Mouse (Mus musculus): Measurements from ENCODE around the gene Ankrd28. TPM values are rescaled to one million over a fixed set of nuclear protein-coding genes. Genes with fewer than 3 reads are reported as not detected.

Ankrd28 gene
- polyA plus RNA-seq, 1 experiment = 34.0 TPM

DNA sequence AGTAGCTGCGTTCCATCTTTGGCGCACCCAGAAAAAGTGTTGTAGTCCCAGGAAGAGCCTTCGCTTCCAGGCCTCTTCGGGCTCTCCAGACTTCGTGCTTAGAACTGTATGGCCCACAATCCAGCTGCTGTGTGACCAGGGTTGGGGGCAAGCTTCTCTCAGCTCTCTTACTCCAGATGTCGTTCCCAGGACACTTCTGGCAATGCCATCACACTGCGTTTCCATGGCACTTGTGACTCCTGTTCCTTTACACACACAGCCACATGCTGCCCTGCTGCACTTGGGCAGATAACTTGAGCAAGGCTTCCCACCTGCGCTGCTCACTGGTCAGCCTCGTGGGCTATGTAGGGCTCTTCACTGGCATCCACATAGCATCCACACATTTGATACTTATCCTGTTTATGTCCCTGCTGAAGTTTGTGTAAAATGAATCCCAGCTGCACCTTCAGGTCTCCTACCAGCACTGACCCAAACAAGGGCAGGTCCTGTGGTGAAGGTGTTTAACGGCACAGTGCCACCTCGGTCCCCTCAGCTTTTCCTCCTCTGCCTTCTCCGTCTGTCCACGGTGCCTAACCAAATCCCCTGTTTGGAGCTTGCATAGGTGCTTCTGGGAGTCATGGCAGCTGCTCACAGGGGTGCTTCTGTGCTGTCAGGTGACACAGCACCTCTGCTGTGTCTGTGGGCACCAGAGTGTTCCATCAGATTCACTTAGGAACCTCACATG lies 166.9 kb downstream of the Ankrd28 start:
- DNase-seq = no peak
- peak overlapping the region; percentile 75; the same call in 1 of the 2 replicates for H3K27ac ChIP-seq (ENCODE audit: insufficient read depth, low read length)
- TF ChIP-seq POLR2A (IDR thresholded peaks at IDR 0.05; ENCODE audit: borderline replicate concordance, insufficient read depth, low read length) (no peak), CTCF (IDR thresholded peaks at IDR 0.05; ENCODE audit: borderline replicate concordance, insufficient read depth, low read depth, low read length) (no peak)
- 77% methylated on average over 13 of the region's 13 CpGs for WGBS
- no peaks in the 10 kb centered on the region for H3K27me3 ChIP-seq (ENCODE audit: control insufficient read depth, insufficient read depth, low read length)
- H3K4me3 ChIP-seq (replicated peaks; ENCODE audit: insufficient read depth, low read depth, low read length) = no peak overlapping the region
- H3K4me1 ChIP-seq (ENCODE audit: control insufficient read depth, insufficient read depth, low read length) = peaks cover 5% of the 10 kb centered on the region; the same call in 1 of the 2 replicates

DNA sequence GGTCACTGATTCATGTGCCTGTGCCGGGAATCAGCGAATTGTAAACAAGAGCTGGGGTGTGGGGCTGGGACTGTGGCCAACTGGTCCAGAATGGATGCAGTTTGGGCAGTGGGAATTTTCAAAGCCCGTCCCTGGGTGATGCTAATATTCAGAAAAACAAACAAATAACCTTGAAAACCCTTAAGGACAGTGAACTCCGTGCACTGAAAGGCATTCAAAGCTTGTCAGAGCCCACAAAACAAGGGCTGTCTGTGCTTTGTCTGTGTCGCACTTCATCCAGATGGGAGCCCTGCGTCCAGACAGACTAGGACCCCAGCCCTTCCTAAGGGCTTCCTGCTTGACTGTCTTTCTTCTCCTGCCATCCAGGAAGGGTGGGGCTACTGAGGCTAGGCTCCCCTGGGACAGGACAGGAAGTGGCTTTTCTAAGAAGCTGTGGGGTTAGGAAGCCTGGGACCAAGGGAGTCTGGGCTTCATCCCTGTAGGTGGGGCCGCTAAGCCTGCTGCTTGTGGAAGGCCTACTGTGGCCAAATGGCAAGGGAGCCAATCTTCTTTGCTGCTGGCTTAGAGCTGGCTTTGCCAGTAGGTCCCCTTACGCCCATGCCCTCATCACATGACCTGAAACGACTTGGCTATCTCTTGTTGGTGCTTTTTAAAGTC lies 167.8 kb downstream of the Ankrd28 start:
- H3K4me3 ChIP-seq (replicated peaks; ENCODE audit: insufficient read depth, low read depth, low read length) = peak overlapping the region; percentile 63
- peak in 1 of 2 experiments; percentile 45 for DNase-seq
- H3K4me1 ChIP-seq (ENCODE audit: control insufficient read depth, insufficient read depth, low read length) = peaks cover 5% of the 10 kb centered on the region; the same call in 1 of the 2 replicates
- TF ChIP-seq CTCF (IDR thresholded peaks at IDR 0.05; ENCODE audit: borderline replicate concordance, insufficient read depth, low read depth, low read length) (no peak), POLR2A (IDR thresholded peaks at IDR 0.05; ENCODE audit: borderline replicate concordance, insufficient read depth, low read length) (no peak)
- peak overlapping the region; percentile 75 for H3K27ac ChIP-seq (ENCODE audit: insufficient read depth, low read length)
- 37% methylated on average over 9 of the region's 9 CpGs for WGBS
- no peaks in the 10 kb centered on the region for H3K27me3 ChIP-seq (ENCODE audit: control insufficient read depth, insufficient read depth, low read length)

DNA sequence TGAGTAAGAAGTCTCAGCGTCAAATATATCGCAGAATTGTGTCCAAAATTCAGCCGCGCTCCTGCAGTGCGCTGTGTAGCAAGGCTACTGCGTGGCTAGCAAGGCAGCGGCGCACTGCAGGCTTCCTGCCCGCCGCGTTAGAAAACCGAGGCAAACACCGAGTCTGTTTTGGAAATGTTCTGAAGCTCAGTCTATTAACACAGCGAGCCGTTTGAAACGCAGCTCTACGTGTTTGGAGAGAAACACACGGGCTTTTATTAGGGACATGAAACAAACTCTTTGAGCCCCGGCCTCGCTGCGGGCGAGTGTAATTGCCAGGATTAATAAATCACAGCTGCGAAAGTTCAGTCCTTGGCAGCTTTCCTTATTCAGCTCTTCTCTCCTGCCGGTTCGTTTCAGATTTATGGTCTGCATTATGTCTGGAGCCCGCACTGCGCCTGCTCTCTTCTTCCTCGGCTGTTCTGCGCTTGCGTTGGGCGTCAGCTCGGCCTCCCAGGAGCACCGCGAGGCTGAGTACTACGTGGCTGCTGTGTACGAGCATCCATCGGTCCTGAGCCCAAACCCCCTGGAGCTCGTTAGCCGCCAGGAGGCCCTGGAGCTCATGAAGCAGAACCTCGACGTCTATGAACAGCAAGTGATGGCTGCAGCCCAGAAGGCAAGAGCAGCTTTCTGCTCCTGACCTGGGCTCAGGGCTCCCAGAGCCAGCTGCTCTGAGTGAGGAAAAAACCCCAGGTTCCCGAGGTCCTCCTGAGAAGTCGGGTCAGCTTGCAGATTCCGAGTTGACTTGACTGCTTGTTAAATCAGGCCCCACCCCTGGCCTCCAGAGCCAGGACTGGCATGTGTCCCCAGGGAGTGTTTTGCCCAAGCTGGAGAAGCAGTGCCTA lies 168.5 kb downstream of the Ankrd28 start:
- peaks cover 5% of the 10 kb centered on the region; the same call in 1 of the 2 replicates for H3K4me1 ChIP-seq (ENCODE audit: control insufficient read depth, insufficient read depth, low read length)
- under 1% methylated on average over 44 of the region's 44 CpGs for WGBS
- DNase-seq = peak; percentile 90
- peak overlapping the region; percentile 63 for H3K4me3 ChIP-seq (replicated peaks; ENCODE audit: insufficient read depth, low read depth, low read length)
- no peak for TF ChIP-seq CTCF (IDR thresholded peaks at IDR 0.05; ENCODE audit: borderline replicate concordance, insufficient read depth, low read depth, low read length)
- TF ChIP-seq POLR2A (IDR thresholded peaks at IDR 0.05; ENCODE audit: borderline replicate concordance, insufficient read depth, low read length) = peak; percentile 92
- no peaks in the 10 kb centered on the region for H3K27me3 ChIP-seq (ENCODE audit: control insufficient read depth, insufficient read depth, low read length)
- H3K27ac ChIP-seq (ENCODE audit: insufficient read depth, low read length) = peak overlapping the region; percentile 75

DNA sequence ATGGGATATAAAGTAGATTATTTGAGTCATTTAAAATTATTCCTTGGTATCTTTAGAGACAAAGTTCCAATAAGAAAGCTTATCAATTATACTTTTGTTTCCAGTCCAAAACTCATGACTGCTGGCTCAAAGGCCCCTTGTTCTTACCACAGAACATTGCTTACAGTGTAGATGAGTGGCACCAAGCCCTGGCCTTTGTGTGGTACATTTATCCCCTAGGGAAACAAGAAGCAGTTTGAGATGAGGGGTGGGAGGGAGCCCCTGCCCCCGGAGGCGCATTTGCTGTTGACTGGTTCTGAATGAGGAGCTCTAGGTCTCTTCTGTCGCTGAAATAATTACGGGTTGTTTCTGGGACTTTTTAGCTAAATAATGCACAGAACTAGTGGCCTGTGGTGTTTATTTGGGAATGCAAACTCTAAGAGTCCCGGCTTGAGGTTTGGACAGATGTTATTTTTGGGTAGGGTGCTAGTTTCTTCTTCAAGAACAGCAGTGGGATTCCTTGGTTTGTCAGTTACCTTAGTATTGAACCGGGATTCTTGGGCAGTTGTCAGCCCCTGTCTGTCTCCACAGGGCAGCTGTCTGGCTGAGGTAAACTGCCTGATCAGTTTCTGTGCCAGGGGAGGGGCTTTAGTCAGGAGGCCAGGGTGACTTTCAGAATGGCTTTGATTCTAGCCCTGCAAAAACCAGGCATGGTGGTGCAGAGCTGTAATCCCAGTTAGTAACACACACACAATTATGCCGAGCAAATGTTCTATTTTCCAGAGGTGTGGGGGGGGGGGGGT lies 169.9 kb downstream of the Ankrd28 start:
- TF ChIP-seq POLR2A (IDR thresholded peaks at IDR 0.05; ENCODE audit: borderline replicate concordance, insufficient read depth, low read length) = no peak
- TF ChIP-seq CTCF (IDR thresholded peaks at IDR 0.05; ENCODE audit: borderline replicate concordance, insufficient read depth, low read depth, low read length) = no peak
- peaks cover 5% of the 10 kb centered on the region; the same call in 1 of the 2 replicates for H3K4me1 ChIP-seq (ENCODE audit: control insufficient read depth, insufficient read depth, low read length)

DNA sequence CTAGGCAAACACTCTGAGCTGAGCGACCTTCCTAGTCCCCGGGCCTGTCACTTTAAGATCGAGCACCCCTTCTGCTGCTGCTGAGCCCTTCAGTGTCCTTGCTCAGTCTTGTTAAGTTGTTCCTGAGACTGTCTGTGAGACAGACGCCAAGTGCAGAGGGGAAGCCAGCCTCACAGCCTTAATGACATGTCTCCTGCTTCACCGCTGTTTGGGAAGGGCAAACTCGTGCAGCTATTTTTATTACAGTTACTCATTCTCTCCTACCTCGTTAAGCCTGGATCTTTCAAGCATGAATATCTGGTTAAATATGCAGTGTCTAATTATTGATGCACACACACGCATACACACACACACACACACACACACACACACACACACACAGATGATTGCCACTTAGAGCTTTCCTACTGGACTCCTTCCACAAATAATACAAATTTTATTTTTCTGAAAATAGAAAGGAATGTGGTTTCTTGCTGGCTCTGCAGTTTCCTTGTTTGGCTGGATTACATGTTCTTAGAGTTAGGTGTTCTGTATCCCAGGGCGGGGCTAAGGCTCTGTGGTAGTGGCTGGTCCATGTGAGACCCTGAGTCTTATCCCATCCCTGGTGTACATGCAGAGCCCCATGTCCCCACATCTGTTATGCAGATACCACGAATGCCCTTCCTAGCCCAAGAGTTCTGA lies 170.8 kb downstream of the Ankrd28 start:
- DNase-seq = no peak
- peaks cover 5% of the 10 kb centered on the region; the same call in 1 of the 2 replicates for H3K4me1 ChIP-seq (ENCODE audit: control insufficient read depth, insufficient read depth, low read length)
- TF ChIP-seq CTCF (IDR thresholded peaks at IDR 0.05; ENCODE audit: borderline replicate concordance, insufficient read depth, low read depth, low read length) = no peak
- no peak for TF ChIP-seq POLR2A (IDR thresholded peaks at IDR 0.05; ENCODE audit: borderline replicate concordance, insufficient read depth, low read length)
- 72% methylated on average over 10 of the region's 10 CpGs for WGBS
- H3K27me3 ChIP-seq (ENCODE audit: control insufficient read depth, insufficient read depth, low read length) = no peaks in the 10 kb centered on the region
- peak overlapping the region; percentile 18; the same call in 1 of the 2 replicates for H3K27ac ChIP-seq (ENCODE audit: insufficient read depth, low read length)
- H3K4me3 ChIP-seq (replicated peaks; ENCODE audit: insufficient read depth, low read depth, low read length) = no peak overlapping the region

More for the DNA sequence above, 169.9 kb downstream of the Ankrd28 start:
- no peak for DNase-seq
- peak overlapping the region; percentile 63; the same call in 1 of the 2 replicates for H3K27ac ChIP-seq (ENCODE audit: insufficient read depth, low read length)
- 58% methylated on average over 7 of the region's 7 CpGs for WGBS
- H3K4me3 ChIP-seq (replicated peaks; ENCODE audit: insufficient read depth, low read depth, low read length) = no peak overlapping the region
- H3K27me3 ChIP-seq (ENCODE audit: control insufficient read depth, insufficient read depth, low read length) = no peaks in the 10 kb centered on the region

DNA sequence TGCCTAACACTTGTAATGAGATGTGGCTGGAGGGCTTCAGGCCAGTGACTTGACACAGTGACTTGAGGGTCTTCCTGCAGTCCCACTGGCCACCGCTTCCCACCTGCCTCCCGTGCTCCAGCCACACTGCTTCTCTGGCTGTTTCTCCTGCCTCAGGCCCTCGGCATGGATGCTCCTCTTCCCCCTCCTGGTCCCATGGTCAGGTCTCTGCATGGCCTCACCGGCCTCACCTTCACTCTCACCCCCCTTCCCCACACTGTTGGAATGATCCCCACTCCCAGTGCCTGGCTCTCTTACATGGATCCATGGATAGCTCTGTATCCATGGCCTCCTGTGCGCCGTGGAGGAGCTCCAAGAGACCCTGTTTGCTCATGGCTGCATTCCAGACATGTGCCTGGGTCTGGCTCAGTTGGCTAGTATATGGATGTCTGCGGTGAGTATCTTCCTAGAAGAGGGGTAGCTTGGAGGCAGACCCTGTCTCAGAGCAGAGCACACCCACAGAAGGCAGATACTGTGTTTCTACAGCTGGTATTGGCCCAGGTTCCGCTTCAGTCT lies 172.2 kb downstream of the Ankrd28 start:
- no peak for TF ChIP-seq CTCF (IDR thresholded peaks at IDR 0.05; ENCODE audit: borderline replicate concordance, insufficient read depth, low read depth, low read length)
- no peak for TF ChIP-seq POLR2A (IDR thresholded peaks at IDR 0.05; ENCODE audit: borderline replicate concordance, insufficient read depth, low read length)
- Histone ChIP-seq H3K27ac (ENCODE audit: insufficient read depth, low read length) (no peak overlapping the region), H3K4me1 (ENCODE audit: control insufficient read depth, insufficient read depth, low read length) (peaks cover 5% of the 10 kb centered on the region; the same call in 1 of the 2 replicates), H3K4me3 (replicated peaks; ENCODE audit: insufficient read depth, low read depth, low read length) (no peak overlapping the region), H3K27me3 (ENCODE audit: control insufficient read depth, insufficient read depth, low read length) (no peaks in the 10 kb centered on the region)
- WGBS = 70% methylated on average over 8 of the region's 8 CpGs
- DNase-seq = no peak

Measured in cerebellum, adult 2 months (tissue).